Mouse (Mus musculus) left cerebral cortex, postnatal 10 days (tissue): ENCODE results near the gene Dhx30. TPM values are rescaled to one million over a fixed set of nuclear protein-coding genes. Genes with fewer than 3 reads are reported as not detected.
A peak's percentile ranks its signal among the peaks of the same experiment; 100 is the strongest.
"Not testable (repeated sequence)": the region's sequence is repeated elsewhere in the genome, so short reads cannot be mapped to it uniquely, and the experiment has no call there.

Experiments
- DNase-seq, 2 experiments: peaks; one replicate each; pipeline ENCODE4 v3.0.0; 2021 to 2022; ENCODE audit warnings: low spot score in 2 of 2, mixed read lengths in 1 of 2; ENCODE audit errors: extremely low spot score in 1 of 2
- intact Hi-C: fragments of 180-260 bp; cut with DNase I; formaldehyde crosslinking; loops from one replicate; pipeline ENCODE4 v1.15.1; 2025
- total RNA-seq, 2 experiments: library from RNA; stranded (reverse); gene quantifications; 2 replicates each; pipeline ENCODE4 v1.2.3; 2021

Dhx30 gene
- 100 to 1,000 TPM; 144 to 153 TPM for total RNA-seq

DNA sequence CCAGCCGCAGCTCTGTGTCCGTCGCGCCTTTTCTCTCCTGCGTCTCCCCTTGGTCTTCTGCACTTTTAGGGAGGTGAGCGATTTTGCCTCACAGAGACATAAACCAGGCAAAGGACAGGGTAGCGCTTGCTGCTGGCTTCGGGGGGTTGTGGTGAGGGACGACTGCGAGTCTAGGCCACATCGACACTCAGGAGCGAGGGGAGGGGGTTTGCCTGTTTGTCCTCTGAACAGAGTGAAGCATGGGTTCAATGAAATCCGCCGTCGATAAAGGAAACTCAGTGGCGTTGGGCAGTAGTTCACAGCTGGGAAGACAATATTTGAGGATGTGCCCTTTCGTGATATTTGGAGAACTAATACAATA is at the start of gene Dhx30:
Gene Dhx30 (minus strand): TSS at position 52 of the 361 bp plus-strand sequence.
- intact Hi-C loops: no loop called here
- no peak for DNase-seq

DNA sequence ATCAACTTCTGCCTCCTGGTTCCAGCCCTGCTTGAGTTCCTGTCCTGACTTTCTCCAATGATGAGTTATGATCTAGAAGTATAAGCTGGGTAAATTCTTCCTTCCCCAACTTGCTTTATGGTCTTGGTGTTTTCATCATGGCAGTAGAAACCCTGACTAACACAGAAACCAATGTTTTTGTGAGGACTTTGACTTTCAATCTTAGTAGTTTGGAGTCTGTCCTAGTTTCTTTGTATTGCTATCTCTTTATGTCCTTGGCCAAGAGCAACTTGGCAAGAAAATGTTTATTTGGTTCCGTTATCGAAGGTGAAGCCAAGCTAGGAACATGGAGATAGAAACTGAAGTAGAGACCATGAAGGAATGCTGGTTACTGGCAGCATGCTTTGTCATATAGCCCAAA is 45.4 kb upstream of the Dhx30 start:
- DNase-seq: no peak
- intact Hi-C loops: no loop called here

DNA sequence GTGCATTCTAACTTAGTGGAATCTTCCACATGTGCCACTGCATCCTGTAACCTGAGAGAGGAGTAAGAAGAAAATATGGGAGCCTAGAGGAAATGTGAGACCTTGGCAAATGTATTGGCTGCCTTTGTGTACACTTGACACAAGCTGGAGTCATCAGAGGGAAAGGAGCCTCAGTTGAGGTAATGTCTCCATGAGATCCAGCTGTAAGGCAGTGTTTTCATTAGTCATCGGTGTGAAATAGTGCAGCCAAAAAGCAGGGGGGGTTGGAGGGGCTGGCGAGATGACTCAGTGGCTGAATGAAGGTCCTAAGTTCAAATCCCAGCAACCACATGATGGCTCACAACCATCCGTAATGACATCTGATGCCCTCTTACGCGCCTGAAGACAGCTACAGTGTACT is 44.8 kb upstream of the Dhx30 start:
- intact Hi-C loops: no loop called here
- no peak for DNase-seq

DNA sequence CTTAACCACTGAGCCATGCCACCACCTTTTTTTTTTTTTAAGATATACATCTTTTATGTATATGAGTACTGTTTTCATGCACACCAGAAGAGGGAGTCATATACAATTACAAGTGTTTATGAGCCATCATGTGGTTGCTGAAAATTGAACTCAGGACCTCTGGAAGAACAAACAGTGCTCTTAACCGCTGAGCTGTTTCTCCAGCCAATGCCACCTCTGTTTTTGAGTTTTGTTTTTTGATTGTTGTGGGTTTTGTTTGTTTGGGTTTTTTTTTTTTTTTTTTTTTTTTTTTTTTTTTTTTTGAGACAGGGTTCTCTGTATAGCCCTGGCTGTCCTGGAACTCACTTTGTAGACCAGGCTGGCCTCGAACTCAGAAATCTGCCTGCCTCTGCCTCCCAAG is 42.9 kb upstream of the Dhx30 start:
- intact Hi-C loops, DNase-seq: not testable (repeated sequence)

DNA sequence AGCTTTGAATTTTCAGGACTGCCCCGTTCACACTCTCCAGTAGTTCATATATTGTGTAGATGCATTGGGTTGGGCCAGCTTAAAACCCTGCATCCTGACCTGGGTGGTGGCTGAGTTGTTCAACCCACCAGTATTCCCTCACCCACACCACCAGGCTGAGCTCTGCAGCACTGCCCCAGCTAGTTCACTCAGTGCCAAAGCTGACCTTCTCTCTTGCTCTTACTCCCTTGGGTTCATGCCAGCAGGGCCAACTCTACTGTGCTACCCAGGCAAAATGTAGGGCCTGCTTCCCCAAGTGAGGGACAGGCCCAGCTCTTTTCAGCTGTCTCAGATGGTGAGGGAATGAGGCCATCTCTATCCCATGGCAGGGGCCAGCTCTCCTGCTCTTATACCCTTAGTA is 41.4 kb upstream of the Dhx30 start:
- DNase-seq: peak; percentile 8 to 31
- intact Hi-C loops: no loop called here

DNA sequence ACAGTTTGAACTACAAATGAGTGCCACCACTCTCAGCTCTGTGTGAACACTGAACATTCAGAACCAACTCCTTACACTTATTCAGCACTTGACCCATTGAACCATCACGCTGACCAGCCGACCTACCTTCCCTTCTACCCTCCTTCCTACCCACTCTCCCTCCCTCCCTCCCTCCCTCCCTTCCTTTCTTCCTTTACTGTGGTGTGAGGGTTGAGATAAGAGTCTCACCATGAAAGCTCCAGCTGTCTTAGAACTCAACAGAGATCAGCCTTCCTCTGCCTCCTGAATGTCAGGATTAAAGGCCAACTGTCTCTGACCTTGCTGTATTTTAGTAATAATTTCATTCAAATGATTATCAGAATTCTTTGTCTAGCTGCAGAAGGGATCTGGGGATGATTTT is 31.0 kb upstream of the Dhx30 start:
- DNase-seq: no peak

DNA sequence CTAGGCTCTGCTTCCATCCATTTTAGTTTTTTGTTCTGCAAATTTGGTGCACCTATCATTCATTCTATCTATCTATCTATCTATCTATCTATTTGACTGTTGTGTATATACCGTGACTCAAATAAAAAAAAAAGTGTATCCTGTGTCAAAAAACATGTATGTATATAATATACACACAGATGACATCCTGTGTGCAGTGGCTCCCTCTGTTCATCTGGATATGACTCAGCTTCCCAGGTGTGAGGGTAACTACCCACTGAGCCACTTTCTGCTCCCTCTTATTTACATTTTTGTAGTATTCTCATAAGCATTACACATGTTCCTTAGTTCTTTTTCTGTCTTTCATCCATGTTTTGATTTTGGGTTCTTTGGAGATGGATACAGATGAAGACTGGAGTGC is 24.5 kb upstream of the Dhx30 start:
- DNase-seq: no peak
- intact Hi-C loops: no loop called here

More for the DNA sequence above, 31.0 kb upstream of the Dhx30 start:
- intact Hi-C loops: no loop called here

DNA sequence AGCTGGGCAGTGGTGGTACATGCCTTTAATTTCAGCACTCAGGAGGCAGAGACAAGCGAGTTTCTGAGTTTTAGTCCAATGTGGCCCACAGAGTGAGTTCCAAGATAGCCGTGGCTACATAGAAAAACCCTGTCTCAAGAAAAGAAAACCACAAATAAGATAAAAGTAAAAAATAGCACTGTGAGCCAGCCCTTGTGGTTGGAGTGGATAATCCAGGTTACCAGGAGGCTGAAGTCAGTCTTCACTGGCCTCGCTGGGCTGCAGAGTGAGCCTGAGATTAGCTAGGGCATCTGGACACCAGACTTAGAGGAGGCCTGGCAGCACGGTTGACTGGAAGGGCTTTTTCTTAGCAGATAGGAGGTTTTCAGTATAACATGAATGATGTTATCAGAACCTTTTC is 21.5 kb upstream of the Dhx30 start:
- intact Hi-C loops: loop anchor here (10.0 kb wide), 1 partner anchor 156 kb away; no protein-coding TSS in a partner anchor
- DNase-seq: no peak

DNA sequence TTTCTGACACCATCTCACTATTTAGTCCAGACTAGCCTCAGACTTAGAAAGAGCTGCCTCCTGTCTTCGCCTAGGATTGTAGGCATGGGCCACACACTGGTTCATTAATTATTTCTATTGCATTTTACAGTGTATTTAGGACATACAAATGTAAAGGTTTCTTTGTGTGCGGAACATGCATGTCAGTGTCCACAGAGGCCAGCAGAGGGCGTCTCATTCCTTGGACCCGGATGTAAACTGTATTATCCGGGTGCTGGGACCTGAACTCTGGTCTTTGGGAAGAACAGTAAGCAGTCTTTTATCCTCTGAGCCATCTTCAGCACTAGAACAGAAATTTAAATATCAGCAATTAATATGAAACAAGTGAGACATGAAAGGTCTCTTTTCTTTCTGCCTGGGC is 16.5 kb upstream of the Dhx30 start:
- intact Hi-C loops: loop anchor here (10.0 kb wide), 1 partner anchor 161 kb away; no protein-coding TSS in a partner anchor

DNA sequence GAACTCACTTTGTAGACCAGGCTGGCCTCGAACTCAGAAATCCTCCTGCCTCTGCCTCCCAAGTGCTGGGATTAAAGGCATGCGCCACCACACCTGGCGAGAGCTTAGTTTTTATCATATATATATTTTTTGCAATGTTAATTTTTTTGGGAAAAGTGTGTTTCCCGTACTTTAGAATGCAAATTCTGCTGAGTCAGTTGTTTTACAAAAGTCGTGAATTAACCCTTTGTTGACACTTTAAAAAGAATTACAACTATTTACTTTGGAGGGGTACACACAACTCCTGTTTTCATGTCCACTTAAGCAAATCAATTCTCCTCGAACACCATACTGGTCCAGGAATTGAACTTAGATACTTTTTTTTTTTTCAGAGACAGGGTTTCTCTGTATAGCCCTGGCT is 15.3 kb upstream of the Dhx30 start:
- DNase-seq: no peak
- intact Hi-C loops: loop anchor here (10.0 kb wide), 1 partner anchor 162 kb away; no protein-coding TSS in a partner anchor

More for the DNA sequence above, 16.5 kb upstream of the Dhx30 start:
- DNase-seq: no peak

DNA sequence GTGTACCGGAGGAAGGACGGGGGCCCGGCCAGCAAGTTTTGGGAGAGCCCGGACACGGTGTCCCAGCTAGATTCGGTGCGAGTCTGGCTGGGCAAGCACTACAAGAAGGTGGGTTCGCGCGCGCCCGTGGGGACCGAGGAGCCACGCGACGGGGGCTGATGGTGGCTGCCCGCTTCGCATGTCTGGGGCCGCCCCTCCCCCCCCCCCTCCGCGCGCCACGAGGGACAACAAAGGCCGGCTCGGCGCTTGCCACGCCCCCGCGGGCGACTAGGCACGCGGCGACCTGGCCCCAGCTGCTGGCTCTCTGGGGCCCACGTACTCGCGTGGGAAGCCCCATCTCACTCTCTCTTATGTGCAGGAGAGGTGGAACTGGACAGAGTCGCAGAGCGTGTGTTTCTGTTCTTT is 14.6 kb upstream of the Dhx30 start:
- intact Hi-C loops: loop anchor here (10.0 kb wide), 1 partner anchor 163 kb away; no protein-coding TSS in a partner anchor
- DNase-seq: peak in 1 of 2 experiments; percentile 74

DNA sequence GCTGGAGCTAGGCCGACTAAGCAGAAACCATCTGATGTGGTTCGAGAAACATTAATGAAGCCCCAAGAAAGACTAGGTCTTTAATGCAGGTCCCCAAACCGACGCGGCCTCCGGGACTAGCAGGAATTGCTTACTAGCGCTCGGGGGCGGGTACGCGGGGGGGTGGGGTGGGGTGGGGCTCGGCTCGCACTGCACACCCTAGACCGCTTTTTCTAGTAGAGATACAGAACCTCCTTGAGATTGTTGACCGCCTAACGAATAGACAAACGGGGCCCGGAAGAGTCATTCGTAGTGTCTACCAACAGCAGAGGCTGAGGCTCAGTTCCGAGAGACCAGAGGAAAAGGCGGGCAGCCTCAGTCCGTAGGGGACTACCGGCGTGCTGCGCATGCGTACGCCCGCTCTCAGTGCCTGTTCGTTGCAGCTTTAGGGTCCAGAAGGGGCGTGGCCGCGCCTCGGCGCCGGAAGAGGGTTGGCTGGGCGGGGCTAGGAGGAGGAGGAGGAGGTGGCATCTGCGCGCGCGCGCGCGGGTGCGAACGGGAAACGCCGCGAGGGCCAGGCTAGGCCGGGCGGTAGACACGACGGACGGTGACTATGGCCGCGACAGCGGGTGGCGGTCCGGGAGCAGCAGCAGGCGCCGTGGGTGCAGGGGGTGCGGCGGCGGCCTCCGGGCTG is 14.0 kb upstream of the Dhx30 start:
- peak; percentile 98 to 100 for DNase-seq
- intact Hi-C loops: loop anchor here (10.0 kb wide), 1 partner anchor 163 kb away; no protein-coding TSS in a partner anchor

DNA sequence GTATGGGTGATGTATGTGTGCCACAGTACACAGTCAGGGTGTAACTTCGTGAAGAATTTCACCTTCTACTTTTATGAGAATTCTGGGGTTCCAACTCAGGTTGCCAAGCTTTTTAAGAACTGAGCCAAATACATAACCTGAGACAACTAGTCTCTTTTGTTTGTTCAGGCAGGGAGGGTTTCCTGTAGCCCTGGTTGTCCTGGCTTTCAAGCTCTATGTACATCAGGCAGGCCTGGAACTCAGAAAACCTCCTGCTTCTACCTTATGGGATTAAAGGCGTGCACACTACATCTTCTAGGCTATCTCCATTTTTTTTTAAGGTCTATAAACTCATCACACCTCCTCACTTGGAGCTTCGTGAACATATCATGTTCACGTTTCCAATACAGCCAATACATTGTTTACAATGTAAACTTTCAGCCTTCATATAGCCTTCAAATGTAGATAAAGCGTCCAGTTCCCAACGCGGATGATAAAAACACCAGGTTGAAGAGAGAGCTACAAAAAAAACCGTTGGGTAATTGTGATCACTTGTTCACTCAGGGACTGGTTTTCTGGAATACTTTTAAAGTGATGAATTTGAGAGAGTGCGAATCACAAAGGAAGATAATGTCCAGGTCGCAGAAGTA is 13.4 kb upstream of the Dhx30 start:
- no peak for DNase-seq
- intact Hi-C loops: loop anchor here (10.0 kb wide), 1 partner anchor 164 kb away; no protein-coding TSS in a partner anchor

DNA sequence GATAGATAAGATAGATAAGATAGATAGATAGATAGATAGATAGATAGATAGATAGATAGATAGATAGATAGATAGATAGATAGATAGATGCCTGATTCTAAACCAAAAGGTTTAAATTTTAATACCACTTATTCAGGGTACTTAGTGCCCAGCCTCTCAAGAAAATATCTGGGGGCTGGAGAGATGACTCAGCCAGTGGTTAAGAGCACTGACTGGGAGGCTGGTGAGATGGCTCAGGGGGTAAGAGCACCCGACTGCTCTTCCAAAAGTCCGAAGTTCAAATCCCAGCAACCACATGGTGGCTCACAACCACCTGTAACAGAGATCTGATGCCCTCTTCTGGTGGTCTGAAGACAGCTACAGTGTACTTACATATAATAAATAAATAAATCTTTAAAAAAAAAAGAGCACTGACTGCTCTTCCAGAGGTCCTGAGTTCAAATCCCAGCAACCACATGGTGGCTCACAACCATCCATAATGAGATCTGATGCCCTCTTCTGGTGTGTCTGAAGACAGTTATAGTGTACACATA is 6.4 kb upstream of the Dhx30 start:
- intact Hi-C loops, DNase-seq: not testable (repeated sequence)

DNA sequence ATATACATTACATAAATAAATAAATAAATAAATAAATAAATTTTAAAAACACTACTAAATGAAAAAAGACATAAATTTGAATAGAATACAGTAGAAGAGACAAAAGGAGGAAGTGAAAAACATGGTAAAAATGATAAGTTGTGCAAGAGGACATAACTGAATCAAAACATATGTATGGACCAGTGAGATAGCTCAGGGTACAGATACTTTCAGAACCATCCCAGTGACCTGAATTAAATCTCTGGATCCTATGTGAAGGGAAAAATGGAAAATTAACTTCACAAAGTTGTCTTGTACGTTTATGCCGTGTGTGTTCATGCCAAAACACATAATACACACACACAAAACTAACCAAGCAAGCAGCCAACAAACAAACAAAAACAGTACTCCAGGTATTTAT is 5.7 kb upstream of the Dhx30 start:
- intact Hi-C loops: no loop called here
- no peak for DNase-seq

DNA sequence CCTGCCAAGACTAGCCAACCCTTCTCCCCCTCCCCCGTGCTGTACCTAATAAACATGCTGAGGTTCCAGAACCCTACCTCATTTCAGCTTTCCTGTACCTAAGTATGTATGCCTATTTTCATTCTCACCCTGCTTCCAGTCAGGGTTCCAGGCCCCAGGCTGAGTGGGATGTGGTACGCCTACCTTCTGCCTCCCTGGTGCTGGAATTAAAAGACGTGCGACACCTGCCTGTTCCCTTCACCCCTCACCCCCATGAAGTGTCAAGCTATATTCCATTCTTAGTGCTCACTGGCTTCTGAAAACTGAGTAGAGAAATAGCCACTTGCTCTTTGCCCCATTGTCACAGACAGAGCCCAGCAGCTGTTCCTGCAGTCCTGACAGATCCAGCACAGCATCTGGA is 3.8 kb upstream of the Dhx30 start:
- no peak for DNase-seq
- intact Hi-C loops: no loop called here

DNA sequence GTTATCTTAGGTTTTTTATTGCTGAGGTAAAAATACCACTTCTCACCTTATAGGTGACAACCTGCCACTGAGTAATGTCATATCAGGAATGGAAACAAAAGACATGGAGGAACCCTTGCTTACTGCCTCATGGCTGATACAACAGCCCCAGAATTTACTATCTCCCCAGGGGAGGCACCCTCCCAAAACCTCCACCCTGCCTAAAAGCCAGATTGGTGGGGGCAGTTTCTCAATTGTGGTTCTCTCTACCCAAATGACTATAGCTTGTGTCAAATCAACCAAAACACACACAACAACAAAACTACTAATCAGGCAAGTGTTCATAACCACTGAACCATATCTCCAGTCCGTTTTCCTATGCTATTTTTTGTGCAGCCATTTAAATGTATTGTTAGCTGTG is 619 bp upstream of the Dhx30 start:
- intact Hi-C loops: no loop called here
- no peak for DNase-seq

DNA sequence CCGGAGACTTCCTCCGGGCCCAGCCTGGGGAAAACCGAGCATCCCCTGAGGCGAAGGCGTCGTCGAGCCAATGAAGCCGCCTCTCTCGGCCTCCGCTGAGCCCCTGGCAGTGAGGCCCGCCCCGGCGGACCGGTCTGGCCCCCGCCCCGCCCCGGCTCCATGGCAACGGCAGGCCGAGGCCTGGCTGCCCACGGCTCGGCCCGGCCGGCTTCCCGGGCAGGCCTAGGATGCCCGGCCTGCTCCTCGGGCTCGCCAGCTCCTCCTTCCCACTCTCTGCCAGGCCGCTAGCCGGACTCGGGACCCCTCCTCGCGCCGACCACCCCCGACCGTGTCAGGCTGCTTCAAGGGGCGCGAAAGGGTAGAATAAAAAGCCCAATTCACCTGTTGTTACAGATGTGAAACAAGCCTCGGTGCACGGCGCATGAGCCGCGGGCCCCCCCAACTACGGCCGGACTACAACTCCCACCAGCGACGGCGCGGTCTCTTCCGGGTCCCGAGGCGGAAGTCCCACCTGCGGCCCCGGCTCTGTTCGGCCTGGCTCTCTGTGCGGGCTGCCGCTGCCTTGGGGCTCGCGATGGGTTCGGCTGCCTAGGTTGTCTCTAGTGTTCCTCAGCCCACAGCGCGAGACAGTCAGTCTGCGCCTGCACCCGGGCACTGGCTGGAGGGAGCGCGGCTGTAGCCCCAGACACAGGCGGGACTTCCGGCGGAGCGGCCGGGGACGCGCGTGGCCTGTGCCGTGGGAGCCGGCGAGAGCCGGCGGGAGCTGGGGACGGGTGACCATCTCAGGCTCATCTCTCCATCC is 452 bp downstream of the Dhx30 start, which contains the start of gene Smarcc1:
Gene Smarcc1 (plus strand): TSS at position 732 of the 802 bp plus-strand sequence.
- peak; percentile 85 to 93 for DNase-seq
- intact Hi-C loops: no loop called here

DNA sequence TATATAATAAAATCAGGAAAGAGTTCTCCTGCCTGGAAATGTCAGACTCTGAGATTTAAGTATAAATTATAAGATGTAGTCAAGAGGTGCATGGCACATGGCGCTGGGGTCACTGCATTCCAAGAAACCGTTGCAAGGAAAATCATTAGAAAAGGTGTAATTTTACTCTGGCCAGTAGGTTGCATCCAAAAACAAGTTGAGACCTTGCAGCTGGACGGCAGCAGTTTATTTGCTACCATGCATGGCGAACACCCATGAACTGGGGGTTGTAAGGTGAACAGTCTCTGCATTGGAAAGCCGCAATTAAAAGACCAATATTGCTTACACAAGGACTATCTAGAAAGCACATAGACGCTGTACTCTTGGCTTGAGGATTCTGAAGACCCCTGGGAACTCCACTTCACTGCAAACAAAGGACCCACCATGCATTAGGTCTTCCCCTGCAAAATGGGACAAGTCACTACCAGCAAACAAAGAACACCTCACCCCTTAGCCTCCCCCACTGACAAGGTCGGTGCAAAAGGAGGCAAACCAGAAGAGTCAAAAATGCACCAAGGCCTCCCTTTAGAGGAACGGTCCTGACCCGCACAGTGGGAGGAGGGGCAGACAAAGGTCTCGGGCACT is 1.2 kb downstream of the Dhx30 start:
- intact Hi-C loops: no loop called here
- DNase-seq: no peak
